Mouse (Mus musculus): ENCODE measurements around the gene Pdilt.
A peak's percentile ranks its signal among the peaks of the same experiment; 100 is the strongest.

Pdilt gene

DNA sequence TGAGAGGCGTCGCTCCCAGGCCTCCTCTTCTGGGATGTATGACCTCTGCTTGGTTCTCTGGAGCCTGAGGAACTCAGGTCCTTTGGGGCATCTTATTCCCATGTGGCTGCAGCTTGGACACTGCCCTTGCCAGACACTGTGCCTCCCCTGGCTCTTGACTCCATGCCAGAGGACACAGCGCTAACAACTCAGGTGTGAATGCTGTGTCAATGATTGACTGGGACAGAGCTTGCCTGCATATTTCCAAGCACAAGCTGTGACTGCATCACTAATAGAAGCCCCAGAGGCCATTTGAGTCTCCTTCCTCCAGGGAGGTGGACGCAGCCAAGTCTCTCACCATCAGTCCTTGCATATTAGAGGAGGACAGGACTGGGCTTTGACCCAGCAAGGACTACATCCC, 12.1 kb downstream of the Pdilt start:
- no peak for DNase-seq (ENCODE audit: low spot score in 2 of 2)

GRCm38 (mm10) chr7:119490041-119490780, 33.1 kb downstream of the Pdilt start:
- DNase-seq (ENCODE audit: low spot score in 2 of 2) = no peak

GRCm38 (mm10) chr7:119486683-119487082, 36.6 kb downstream of the Pdilt start:
- no peak for DNase-seq (ENCODE audit: low spot score in 2 of 2)

DNA sequence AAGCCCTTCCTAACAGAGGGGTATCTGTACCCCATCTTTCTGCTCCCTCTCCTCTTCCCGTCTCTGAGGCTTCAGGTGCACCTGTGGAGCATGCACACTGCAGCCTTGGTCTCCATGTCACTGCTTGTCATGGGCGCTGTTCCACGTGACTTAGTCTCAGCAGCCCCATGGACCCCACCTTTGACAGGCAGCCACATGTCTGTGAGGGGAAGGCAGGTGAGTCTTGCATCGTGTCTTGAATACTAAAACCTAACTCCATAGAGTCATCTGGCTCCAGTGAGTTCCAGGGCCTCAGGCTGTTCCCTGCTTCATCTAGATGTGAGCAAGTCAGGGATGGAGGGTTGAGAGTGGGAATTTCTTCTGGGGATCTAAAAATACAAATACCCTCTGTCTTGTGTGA, 39.1 kb downstream of the Pdilt start:
- DNase-seq (ENCODE audit: low spot score in 2 of 2) = no peak

DNA sequence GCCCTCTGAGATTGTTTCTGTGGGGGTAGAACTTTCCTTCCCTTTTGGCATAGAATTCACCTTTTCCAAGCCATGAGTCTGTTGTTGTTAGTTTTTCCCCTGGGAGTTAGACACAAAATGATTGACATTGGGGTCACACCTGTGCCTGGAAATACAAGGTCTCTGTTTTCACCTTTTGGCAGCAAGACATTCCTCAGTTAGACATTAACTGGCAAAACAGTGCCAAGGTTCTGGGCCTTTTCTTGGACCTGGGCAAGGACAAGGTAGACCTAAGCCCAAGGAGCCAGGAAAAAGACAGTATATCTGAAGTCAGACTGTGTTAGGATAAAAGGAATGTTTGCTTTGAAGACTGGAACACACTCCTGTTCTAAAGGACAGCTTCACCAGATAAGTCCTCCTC, 44.0 kb downstream of the Pdilt start, which contains the start of gene Umod:
Gene Umod, minus strand, starts transcription at position 27 of the 400 bp plus-strand sequence.
- no peak for DNase-seq (ENCODE audit: low spot score in 2 of 2)

GRCm38 (mm10) chr7:119476500-119477389, 46.5 kb downstream of the Pdilt start:
- DNase-seq (ENCODE audit: low spot score in 2 of 2) = no peak

DNA sequence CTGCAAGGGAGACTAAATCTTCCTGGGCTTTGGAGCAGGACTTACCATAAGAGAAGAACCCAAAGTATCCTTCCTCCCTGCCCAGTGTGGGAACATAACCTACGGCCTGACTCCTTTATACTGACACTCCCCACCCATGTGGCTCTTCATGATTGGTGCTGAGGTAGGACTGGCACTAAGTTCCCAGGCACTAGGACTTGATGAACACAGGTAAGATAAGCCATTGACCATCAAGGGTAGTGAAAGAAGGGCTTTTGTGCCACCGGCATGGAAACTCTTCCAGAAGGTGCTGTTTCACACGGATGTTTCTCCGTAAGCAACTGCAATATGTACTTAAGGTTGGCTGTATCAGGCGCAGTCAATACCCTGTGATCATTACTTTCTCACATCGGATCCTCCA, 64.1 kb downstream of the Pdilt start, which contains the start of gene Gp2:
Gene Gp2, minus strand, starts transcription at position 101 of the 400 bp plus-strand sequence.
- no peak for DNase-seq (ENCODE audit: low spot score in 2 of 2)

- no peak for DNase-seq (ENCODE audit: low spot score in 2 of 2)
These were observed 69.1 kb downstream of the Pdilt start for GRCm38 (mm10) chr7:119454192-119454591.

DNA sequence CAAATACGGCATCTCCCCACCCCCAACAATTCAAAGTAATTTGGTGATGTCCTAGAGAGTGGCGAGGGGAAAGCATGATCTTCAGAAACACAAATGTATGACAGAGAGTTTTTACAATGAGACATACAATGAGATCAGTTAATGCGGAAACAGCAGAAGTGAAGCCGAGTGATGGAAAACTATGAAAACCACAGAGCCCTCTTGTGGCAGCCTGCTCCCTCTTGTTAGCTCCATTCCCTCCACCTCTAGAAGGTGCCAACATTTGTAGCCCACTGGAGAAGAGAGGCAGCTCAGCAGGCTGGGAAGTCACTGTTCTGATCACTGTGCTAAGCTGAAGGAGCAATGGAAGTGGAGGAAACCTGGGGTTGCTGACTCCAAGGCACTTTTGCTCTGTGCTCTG, 79.4 kb downstream of the Pdilt start:
- peak in 1 of 2 experiments; percentile 22 for DNase-seq (ENCODE audit: low spot score in 2 of 2)

GRCm38 (mm10) chr7:119441938-119442337, 81.4 kb downstream of the Pdilt start:
- DNase-seq (ENCODE audit: low spot score in 2 of 2) = no peak

Measured in cerebellum, postnatal 4 days (tissue).